Mouse (Mus musculus): ENCODE measurements around the gene Aplp1.

DNA sequence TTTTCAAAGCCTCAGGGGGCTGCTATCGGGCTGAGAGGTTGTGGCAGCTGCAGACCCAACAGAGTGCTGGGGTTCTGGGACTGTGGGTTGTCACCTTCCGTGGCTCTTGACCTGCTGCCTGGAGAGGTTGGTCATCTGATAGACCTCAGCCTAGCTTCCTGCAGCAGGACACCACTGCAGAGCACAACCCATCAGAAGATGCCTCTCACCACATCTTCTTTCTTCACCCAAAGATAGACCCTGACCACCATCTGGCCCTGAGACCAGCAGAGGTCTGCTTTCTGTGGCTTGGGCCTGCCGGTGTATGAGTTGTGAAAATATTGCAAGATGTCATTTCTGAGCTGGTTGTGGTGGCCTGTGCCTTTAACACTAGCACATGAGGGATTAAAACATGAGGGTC lies 34.3 kb downstream of the Aplp1 start:
- TF ChIP-seq TCF12 (IDR thresholded peaks at IDR 0.05; ENCODE audit: insufficient read depth, poor library complexity, severe bottlenecking) (no peak), E2F4 (IDR thresholded peaks at IDR 0.05; ENCODE audit: insufficient read depth) (no peak)

Measured in myocyte (in vitro differentiated cells).